ENCODE assay signal across 20 mouse cellular contexts in the genomic region with DNA sequence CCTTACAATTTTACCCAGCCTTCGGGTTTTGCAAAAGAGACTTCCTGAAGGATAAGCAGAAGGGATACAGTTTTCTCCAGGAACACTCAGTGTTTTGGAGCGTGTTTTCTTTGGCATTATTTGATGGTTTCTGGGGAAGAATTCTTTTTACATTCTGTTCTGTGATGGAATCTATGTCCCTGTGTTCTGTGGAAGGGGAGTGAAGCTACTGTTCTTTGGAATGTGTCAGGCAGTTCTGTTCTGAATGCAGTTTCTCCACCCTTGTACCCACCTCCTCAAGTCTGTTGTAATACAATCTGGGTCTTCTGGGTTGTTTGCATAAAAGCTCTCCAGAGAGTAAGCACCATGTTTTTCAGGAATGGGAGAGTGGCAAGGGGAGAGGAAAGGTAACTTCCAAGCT.
DNase-seq lines count a peak whose midpoint lies in the region; ATAC-seq lines count a peak whose summit lies in the region.
"Had no signal": no experiment of that assay in that cellular context is flagged by ENCODE, and none has a peak within 500 bp of the region (broad histone marks: within the 10 kb centered on the region; RNA-seq: fewer than 3 reads in every experiment).

No protein-coding gene starts in this region.

- H3K9me3 ChIP-seq in heart, embryonic 12.5 days (replicated peaks): no peaks in the 10 kb centered on the region
- no peaks in the 10 kb centered on the region for H3K9me3 ChIP-seq in kidney, embryonic 15.5 days (replicated peaks)
- H3K9me3 ChIP-seq in lung, embryonic 16.5 days (ENCODE audit: control insufficient read depth, low read length): no peaks in the 10 kb centered on the region
- H3K9me3 ChIP-seq: liver, embryonic 12.5 days; stomach, embryonic 15.5 days had no signal

- DNase-seq in heart, postnatal 25 days (ENCODE audit: low spot score): no peak
- no peak for DNase-seq in kidney, postnatal 36 days
- DNase-seq in lung, adult 18-20 months: no peak
- DNase-seq in telencephalon, adult 2 months (ENCODE audit: low read depth, low spot score): peak; percentile 11
- DNase-seq: B cell, adult 2 months; cerebellum, adult 2 months; cerebellum, postnatal 36 days; gastrocnemius, postnatal 25 days; kidney, postnatal 25 days; left cerebral cortex, postnatal 4 days; lung, embryonic 14.5 days; retina, postnatal 1 day had no signal

- no peaks in the 10 kb centered on the region for H3K27me3 ChIP-seq in heart, embryonic 12.5 days (replicated peaks)
- H3K27me3 ChIP-seq in kidney, embryonic 15.5 days: no peaks in the 10 kb centered on the region
- H3K27me3 ChIP-seq in lung, embryonic 16.5 days (ENCODE audit: control insufficient read depth, insufficient read depth, low read depth, low read length): no peaks in the 10 kb centered on the region
- H3K27me3 ChIP-seq: liver, embryonic 12.5 days; stomach, embryonic 15.5 days had no signal

- H3K27ac ChIP-seq in heart, embryonic 12.5 days (ENCODE audit: poor library complexity, severe bottlenecking): peak overlapping the region; percentile 67
- peak overlapping the region; percentile 72 for H3K27ac ChIP-seq in kidney, embryonic 15.5 days
- no peak overlapping the region for H3K27ac ChIP-seq in lung, embryonic 16.5 days (ENCODE audit: low read length)
- H3K27ac ChIP-seq: hindbrain, embryonic 14.5 days; liver, embryonic 12.5 days; stomach, embryonic 15.5 days had no signal

- H3K4me3 ChIP-seq in heart, embryonic 12.5 days: no peak overlapping the region
- H3K4me3 ChIP-seq in kidney, embryonic 15.5 days (replicated peaks): no peak overlapping the region
- H3K4me3 ChIP-seq in lung, embryonic 16.5 days (ENCODE audit: low read length): no peak overlapping the region
- H3K4me3 ChIP-seq: liver, embryonic 12.5 days; stomach, embryonic 15.5 days had no signal

- no peak for ATAC-seq in heart, embryonic 12.5 days (ENCODE audit: insufficient number of reproducible peaks, low FRiP score)
- peak; percentile 47; the same call in 1 of the 2 replicates for ATAC-seq in kidney, embryonic 15.5 days (replicated peaks; ENCODE audit: low FRiP score)
- peak; percentile 31; the same call in 1 of the 2 replicates for ATAC-seq in lung, embryonic 16.5 days (ENCODE audit: low read depth)
- ATAC-seq: forebrain, embryonic 14.5 days; liver, embryonic 12.5 days had no signal

- 47% methylated on average over 2 of the region's 2 CpGs for WGBS in heart, embryonic 12.5 days
- 53% methylated on average over 2 of the region's 2 CpGs for WGBS in kidney, embryonic 15.5 days
- 44% methylated on average over 2 of the region's 2 CpGs for WGBS in lung, embryonic 16.5 days

- H3K36me3 ChIP-seq in heart, embryonic 12.5 days: no peaks in the 10 kb centered on the region
- H3K36me3 ChIP-seq in kidney, embryonic 15.5 days: no peaks in the 10 kb centered on the region
- H3K36me3 ChIP-seq in lung, embryonic 16.5 days (ENCODE audit: control insufficient read depth, insufficient read depth, low read length): no peaks in the 10 kb centered on the region
- H3K36me3 ChIP-seq: liver, embryonic 12.5 days; stomach, embryonic 15.5 days had no signal

- H3K4me2 ChIP-seq in heart, embryonic 12.5 days: no peak overlapping the region
- H3K4me2 ChIP-seq in kidney, embryonic 15.5 days: no peak overlapping the region
- no peak overlapping the region for H3K4me2 ChIP-seq in lung, embryonic 16.5 days (ENCODE audit: low read depth, low read length)
- H3K4me2 ChIP-seq: hindbrain, embryonic 14.5 days; liver, embryonic 12.5 days; lung, embryonic 14.5 days; midbrain, embryonic 11.5 days; stomach, embryonic 15.5 days had no signal

- intact Hi-C loops in heart, postnatal 25 days (cut with DNase I): no loop called here

- no peak overlapping the region for H3K9ac ChIP-seq in heart, embryonic 12.5 days
- H3K9ac ChIP-seq in kidney, embryonic 15.5 days: no peak overlapping the region
- no peak overlapping the region for H3K9ac ChIP-seq in lung, embryonic 16.5 days (ENCODE audit: low read length)
- H3K9ac ChIP-seq: hindbrain, embryonic 14.5 days; liver, embryonic 12.5 days; lung, embryonic 14.5 days; stomach, embryonic 15.5 days had no signal

- peaks cover 8% of the 10 kb centered on the region for H3K4me1 ChIP-seq in heart, embryonic 12.5 days (replicated peaks)
- peaks cover 19% of the 10 kb centered on the region for H3K4me1 ChIP-seq in kidney, embryonic 15.5 days
- peaks cover 3% of the 10 kb centered on the region; the same call in 1 of the 2 replicates for H3K4me1 ChIP-seq in lung, embryonic 16.5 days (replicated peaks; ENCODE audit: control insufficient read depth, insufficient read depth, low read length)
- H3K4me1 ChIP-seq: liver, embryonic 12.5 days; stomach, embryonic 15.5 days had no signal
